In genomic region chr12:83128606-83129005, GRCm38 (mm10) we compare ENCODE assay signal across 22 mouse cellular contexts.
"Had no signal": no experiment of that assay in that cellular context is flagged by ENCODE, and none has a peak within 500 bp of the region (broad histone marks: within the 10 kb centered on the region; RNA-seq: fewer than 3 reads in every experiment).

No protein-coding gene starts in this region.

- H3K9me3 ChIP-seq: heart, embryonic 10.5 days; heart, embryonic 12.5 days; hindbrain, embryonic 10.5 days; hindbrain, embryonic 12.5 days; intestine, embryonic 15.5 days; limb, embryonic 10.5 days; limb, embryonic 12.5 days had no signal

- H3K9ac ChIP-seq: heart, embryonic 12.5 days; hindbrain, embryonic 12.5 days; hindbrain, embryonic 14.5 days; intestine, embryonic 15.5 days; limb, embryonic 12.5 days had no signal

- ATAC-seq: hindbrain, embryonic 16.5 days; inflammation-experienced regulatory T-cells, adult 6 months; intestine, embryonic 15.5 days; intestine, postnatal 0 days had no signal

- H3K4me3 ChIP-seq: gastrocnemius, adult 2 months; heart, embryonic 10.5 days; heart, embryonic 12.5 days; hindbrain, embryonic 10.5 days; hindbrain, embryonic 12.5 days; intestine, embryonic 15.5 days; layer of hippocampus, adult 2 months; left cerebral cortex, adult 2 months; limb, embryonic 10.5 days; limb, embryonic 12.5 days had no signal

- DNase-seq: gastrocnemius, adult 2 months; gastrocnemius, postnatal 10 days; gastrocnemius, postnatal 25 days; heart, adult 18-20 months; heart, postnatal 10 days; heart, postnatal 4 days; kidney, adult 18-20 months; kidney, adult 8-10 months; liver had no signal

- H3K4me2 ChIP-seq: heart, embryonic 12.5 days; hindbrain, embryonic 12.5 days; hindbrain, embryonic 14.5 days; intestine, embryonic 15.5 days; limb, embryonic 12.5 days had no signal

- H3K27ac ChIP-seq: gastrocnemius, adult 2 months; heart, embryonic 10.5 days; hindbrain, embryonic 12.5 days; hindbrain, embryonic 14.5 days; intestine, embryonic 15.5 days; left cerebral cortex, adult 2 months; limb, embryonic 10.5 days; limb, embryonic 12.5 days had no signal

- H3K27me3 ChIP-seq: heart, embryonic 12.5 days; hindbrain, embryonic 12.5 days; intestine, embryonic 15.5 days; limb, embryonic 12.5 days had no signal

- H3K36me3 ChIP-seq: heart, embryonic 10.5 days; heart, embryonic 12.5 days; hindbrain, embryonic 10.5 days; hindbrain, embryonic 12.5 days; intestine, embryonic 15.5 days; limb, embryonic 10.5 days; limb, embryonic 12.5 days had no signal
